Mouse (Mus musculus) hindbrain, embryonic 16.5 days (tissue): ENCODE data around the gene Ppp4c. TPM values are rescaled to one million over a fixed set of nuclear protein-coding genes. Genes with fewer than 3 reads are reported as not detected.
A peak's percentile ranks its signal among the peaks of the same experiment; 100 is the strongest.

Source experiments
- ATAC-seq: fragments of 200-750 bp; cut with Nextera tagmentation; 2 replicates; pipeline ENCODE4 v1.8.0; 2017; ENCODE audit warnings: moderate TSS enrichment, moderate library complexity
- H3K27ac ChIP-seq: fragments of 300-500 bp; sonication (generic); 2 replicates; pipeline ENCODE4 v1.5.1; 2014; ENCODE audit warnings: low read depth, mild to moderate bottlenecking, control low read depth, low read length, moderate library complexity
- H3K27me3 ChIP-seq: fragments of 300-500 bp; sonication (generic); replicated peaks from 2 replicates; pipeline ENCODE4 v1.6.1; 2014; ENCODE audit warnings: low read length; ENCODE audit not compliant: control insufficient read depth, insufficient read depth
- H3K36me3 ChIP-seq: fragments of 300-500 bp; sonication (generic); 2 replicates; pipeline ENCODE4 v1.6.1; 2014; ENCODE audit warnings: mild to moderate bottlenecking, low read length, moderate library complexity, mixed read lengths; ENCODE audit not compliant: control insufficient read depth, insufficient read depth
- H3K4me1 ChIP-seq: fragments of 300-500 bp; sonication (generic); 2 replicates; pipeline ENCODE4 v1.6.1; 2014; ENCODE audit warnings: low read depth, low read length; ENCODE audit not compliant: control insufficient read depth, insufficient read depth
- H3K4me2 ChIP-seq: fragments of 300-500 bp; sonication (generic); 2 replicates; pipeline ENCODE4 v1.6.1; 2014; ENCODE audit warnings: mild to moderate bottlenecking, low read length, control low read depth, moderate library complexity
- H3K4me3 ChIP-seq: fragments of 300-500 bp; sonication (generic); 2 replicates; pipeline ENCODE4 v1.5.1; 2014; ENCODE audit warnings: mild to moderate bottlenecking, low read length, control low read depth, moderate library complexity
- H3K9ac ChIP-seq: fragments of 300-500 bp; sonication (generic); 2 replicates; pipeline ENCODE4 v1.6.1; 2014; ENCODE audit warnings: low read depth, mild to moderate bottlenecking, control low read depth, low read length, moderate library complexity
- H3K9me3 ChIP-seq: fragments of 300-500 bp; sonication (generic); 2 replicates; pipeline ENCODE4 v1.6.1; 2014; ENCODE audit warnings: mild to moderate bottlenecking, low read length, moderate library complexity; ENCODE audit not compliant: control insufficient read depth
- WGBS: fragments of 180-500 bp; shearing (Covaris S2); extraction: QIAGEN DNeasy Blood & Tissue Kit; methylation state at CpG from one replicate; pipeline ENCODE4 v1.1.7; 2014; 5-methylcytosine and 5-hydroxymethylcytosine counted together
- polyA plus RNA-seq: library from polyadenylated mRNA; unstranded; fragments of >200 nt; fragmentation: Nextera tagmentation; extraction: Ambion mirVana; gene quantifications from 2 replicates; pipeline ENCODE4 v1.2.1, GENCODE M21; 2015

Gene Ppp4c
- 157 and 165 TPM in 2 replicates for polyA plus RNA-seq

DNA sequence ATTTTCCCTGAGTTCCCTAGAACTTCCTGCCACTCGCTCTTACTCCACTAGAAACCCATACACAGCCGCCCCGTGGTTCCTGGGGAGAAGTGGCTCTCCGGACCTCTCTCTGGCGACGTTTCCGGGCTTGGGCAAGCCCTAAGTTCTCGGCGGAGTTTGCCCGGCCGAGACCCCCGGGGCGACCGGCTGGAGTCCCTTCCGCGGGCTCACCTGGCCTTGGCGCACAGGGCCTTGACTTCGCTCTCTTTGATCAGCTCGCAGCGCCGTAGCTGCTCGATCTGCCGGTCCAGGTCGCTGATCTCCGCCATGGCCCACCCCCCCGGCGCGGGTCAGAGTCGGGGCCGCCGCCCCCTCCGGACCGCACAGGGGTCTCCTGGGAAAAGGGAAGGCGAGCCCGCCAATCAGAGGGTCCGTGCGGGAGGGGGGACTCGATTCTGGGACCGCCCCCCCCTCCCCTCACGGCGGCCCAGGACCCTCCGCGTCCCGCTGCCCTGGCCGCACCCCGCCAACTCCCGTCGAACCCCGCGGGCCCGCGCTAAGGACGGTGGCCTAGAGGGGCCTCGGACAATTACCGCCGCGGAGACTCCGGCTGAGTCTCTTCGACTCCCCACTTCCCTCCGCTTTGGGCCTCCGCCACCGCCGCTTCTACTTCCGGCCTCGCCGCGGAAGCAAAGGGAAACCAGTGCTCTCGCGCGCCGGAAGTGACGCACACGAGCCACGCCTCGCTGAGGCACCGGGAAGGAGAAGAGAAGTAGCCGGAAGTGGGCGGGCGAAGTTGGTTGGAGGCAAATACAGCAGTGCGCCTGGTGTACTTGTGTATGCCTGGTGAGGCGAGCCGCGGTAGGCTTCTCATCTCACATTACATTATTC lies at the start of gene Ppp4c:
TSS of gene Ppp4c (minus strand) at position 646 of the 870 bp plus-strand sequence.
- Histone ChIP-seq H3K4me2 (peak within 1 kb of the TSS; percentile 83), H3K9ac (peak within 1 kb of the TSS; percentile 87), H3K36me3 (peaks cover 36% of the 10 kb centered on the region), H3K4me3 (peak within 1 kb of the TSS; percentile 89), H3K9me3 (no peaks in the 10 kb centered on the region), H3K27ac (peak within 1 kb of the TSS; percentile 93), H3K27me3 (no peaks in the 10 kb centered on the region), H3K4me1 (peaks cover 32% of the 10 kb centered on the region)
- under 1% methylated on average over 69 of the region's 83 CpGs for WGBS
- peak; percentile 93 for ATAC-seq

GRCm38 (mm10) chr7:126833294-126833693 lies 41.0 kb upstream of the Ppp4c start:
- ATAC-seq: no peak
- H3K4me1 ChIP-seq: peaks cover 6% of the 10 kb centered on the region
- H3K36me3 ChIP-seq: peaks cover 2% of the 10 kb centered on the region; the same call in 1 of the 2 replicates

DNA sequence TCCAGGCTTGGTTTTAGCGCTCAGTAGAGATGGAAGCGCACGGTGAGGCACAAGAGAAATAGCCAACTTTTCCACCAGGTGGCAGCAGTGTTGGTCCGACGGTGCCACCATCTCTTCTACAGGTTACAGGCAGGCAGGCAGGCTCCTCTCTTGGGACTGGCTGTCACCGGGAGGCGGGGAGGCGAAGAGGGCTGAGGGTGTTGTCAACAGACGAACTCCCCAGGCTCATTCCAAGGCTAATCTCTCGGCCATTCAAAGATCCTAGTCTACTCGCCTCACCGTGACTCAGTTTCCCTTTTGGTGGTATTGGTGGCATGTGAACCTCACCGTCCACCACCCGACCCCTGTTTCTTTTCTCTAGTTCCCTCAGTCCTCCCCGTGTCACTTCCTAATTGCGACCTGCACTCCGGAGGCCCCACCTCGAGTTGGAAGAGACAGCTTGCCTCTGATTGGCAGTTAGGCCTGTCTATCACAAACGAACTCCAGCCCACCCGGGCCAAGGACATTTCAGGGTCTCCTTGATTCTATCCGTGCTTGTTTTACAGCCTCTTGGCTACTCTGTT lies 39.8 kb upstream of the Ppp4c start:
- peak overlapping the region; percentile 61 for H3K4me2 ChIP-seq
- H3K9me3 ChIP-seq: no peaks in the 10 kb centered on the region
- peaks cover 6% of the 10 kb centered on the region for H3K4me1 ChIP-seq
- no peaks in the 10 kb centered on the region for H3K27me3 ChIP-seq
- H3K36me3 ChIP-seq: peaks cover 2% of the 10 kb centered on the region; the same call in 1 of the 2 replicates
- H3K4me3 ChIP-seq: peak overlapping the region; percentile 28
- H3K27ac ChIP-seq: peak overlapping the region; percentile 63; the same call in 1 of the 2 replicates
- H3K9ac ChIP-seq: peak overlapping the region; percentile 41; the same call in 1 of the 2 replicates
- 1% methylated on average over 21 of the region's 21 CpGs for WGBS
- ATAC-seq: peak; percentile 78

More at GRCm38 (mm10) chr7:126833294-126833693, 41.0 kb upstream of the Ppp4c start:
- no peak overlapping the region for H3K4me2 ChIP-seq
- H3K9me3 ChIP-seq: no peaks in the 10 kb centered on the region
- H3K9ac ChIP-seq: no peak overlapping the region
- no peaks in the 10 kb centered on the region for H3K27me3 ChIP-seq
- no peak overlapping the region for H3K27ac ChIP-seq
- 90% methylated on average over 1 of the region's 1 CpGs for WGBS
- H3K4me3 ChIP-seq: no peak overlapping the region

DNA sequence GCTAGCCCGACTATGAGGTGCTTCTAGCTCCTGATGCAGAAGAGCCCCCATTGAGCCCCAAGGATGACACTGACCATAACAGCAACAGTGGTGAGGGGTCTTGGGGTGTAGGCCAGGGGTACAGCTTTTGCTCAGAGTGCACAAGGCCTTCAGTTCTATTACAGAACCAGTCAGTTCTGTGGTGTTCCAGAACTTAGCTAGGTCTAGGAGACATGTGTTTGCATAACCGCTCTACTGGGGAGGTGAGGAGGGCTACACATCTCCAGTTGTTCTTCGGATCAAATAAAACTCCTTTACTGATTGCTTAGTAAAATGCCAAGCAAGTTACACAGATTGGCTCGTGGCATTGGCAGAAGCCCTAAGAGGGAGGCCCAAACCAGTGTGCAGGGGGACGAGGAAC lies 39.2 kb upstream of the Ppp4c start, which contains the start of gene 4930451I11Rik:
TSS of gene 4930451I11Rik (minus strand) at position 101 of the 400 bp plus-strand sequence.
- ATAC-seq: peak; percentile 3; the same call in 1 of the 2 replicates

GRCm38 (mm10) chr7:126825952-126826351 lies 33.7 kb upstream of the Ppp4c start:
- no peak overlapping the region for H3K4me3 ChIP-seq

More for the DNA sequence above, 39.2 kb upstream of the Ppp4c start, which contains the start of gene 4930451I11Rik:
- peaks cover 6% of the 10 kb centered on the region for H3K4me1 ChIP-seq
- peak within 1 kb of the TSS; percentile 41 for H3K9ac ChIP-seq
- H3K9me3 ChIP-seq: no peaks in the 10 kb centered on the region
- peaks cover 2% of the 10 kb centered on the region; the same call in 1 of the 2 replicates for H3K36me3 ChIP-seq
- H3K27me3 ChIP-seq: no peaks in the 10 kb centered on the region
- WGBS: 56% methylated on average over 5 of the region's 5 CpGs
- peak within 1 kb of the TSS; percentile 28 for H3K4me3 ChIP-seq
- peak within 1 kb of the TSS; percentile 63; the same call in 1 of the 2 replicates for H3K27ac ChIP-seq
- peak within 1 kb of the TSS; percentile 61 for H3K4me2 ChIP-seq

DNA sequence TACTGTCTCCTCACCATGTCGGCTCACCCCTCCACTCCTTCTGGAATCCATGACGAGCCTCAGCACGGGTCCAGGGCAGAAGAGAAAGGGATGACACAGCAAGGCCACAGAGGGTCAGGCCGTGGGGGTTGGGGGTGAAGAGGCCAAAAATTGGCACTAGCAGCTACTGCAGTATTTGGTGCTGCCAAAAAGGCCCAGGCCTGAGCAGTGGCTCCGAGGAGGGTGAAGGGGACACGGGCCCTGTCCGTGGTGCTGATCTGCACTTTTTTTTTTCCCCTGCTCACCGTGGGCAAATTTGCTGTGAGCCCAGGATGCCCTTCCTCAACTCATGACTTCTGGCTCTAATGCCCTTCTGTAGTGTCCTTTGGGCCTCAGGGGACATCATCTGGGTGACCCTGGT lies 33.1 kb upstream of the Ppp4c start:
- Histone ChIP-seq H3K9me3 (no peaks in the 10 kb centered on the region), H3K9ac (no peak overlapping the region; the same call in 1 of the 2 replicates), H3K4me1 (peaks cover 26% of the 10 kb centered on the region), H3K4me3 (no peak overlapping the region), H3K27ac (no peak overlapping the region), H3K4me2 (peak overlapping the region; percentile 73; the same call in 1 of the 2 replicates), H3K36me3 (peaks cover 2% of the 10 kb centered on the region; the same call in 1 of the 2 replicates), H3K27me3 (no peaks in the 10 kb centered on the region)
- 17% methylated on average over 8 of the region's 8 CpGs for WGBS
- ATAC-seq: no peak

More at GRCm38 (mm10) chr7:126825952-126826351, 33.7 kb upstream of the Ppp4c start:
- Histone ChIP-seq H3K4me2 (no peak overlapping the region), H3K9ac (no peak overlapping the region), H3K4me1 (peaks cover 26% of the 10 kb centered on the region), H3K9me3 (no peaks in the 10 kb centered on the region), H3K27me3 (no peaks in the 10 kb centered on the region), H3K36me3 (peaks cover 2% of the 10 kb centered on the region; the same call in 1 of the 2 replicates), H3K27ac (no peak overlapping the region)
- 85% methylated on average over 5 of the region's 5 CpGs for WGBS
- ATAC-seq: no peak

DNA sequence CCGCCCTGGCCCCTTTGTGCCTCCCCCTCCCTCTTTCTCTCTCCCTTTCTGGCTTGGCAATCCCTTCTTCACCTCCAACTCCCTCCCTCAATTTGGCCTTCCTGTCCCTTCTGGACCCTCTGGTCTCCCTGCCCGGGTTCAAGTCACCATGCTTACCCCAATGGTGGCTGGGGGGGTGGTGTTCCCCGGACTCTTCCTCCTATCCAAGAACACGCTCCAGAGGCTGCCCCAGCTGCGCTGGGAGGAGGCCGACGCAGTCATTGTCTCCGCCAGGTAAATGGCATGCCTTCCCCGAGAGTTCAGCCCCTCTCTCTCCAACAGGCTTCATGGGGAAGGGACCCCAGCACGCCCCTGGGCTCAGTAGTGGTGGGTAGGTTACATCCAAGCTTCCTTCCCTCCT lies 31.6 kb upstream of the Ppp4c start:
- 8% methylated on average over 10 of the region's 10 CpGs for WGBS
- Histone ChIP-seq H3K27me3 (no peaks in the 10 kb centered on the region), H3K9ac (peak overlapping the region; percentile 70), H3K4me1 (peaks cover 26% of the 10 kb centered on the region), H3K4me2 (peak overlapping the region; percentile 73), H3K27ac (peak overlapping the region; percentile 72; the same call in 1 of the 2 replicates), H3K36me3 (peaks cover 2% of the 10 kb centered on the region; the same call in 1 of the 2 replicates), H3K4me3 (peak overlapping the region; percentile 48), H3K9me3 (no peaks in the 10 kb centered on the region)
- ATAC-seq: peak; percentile 11

DNA sequence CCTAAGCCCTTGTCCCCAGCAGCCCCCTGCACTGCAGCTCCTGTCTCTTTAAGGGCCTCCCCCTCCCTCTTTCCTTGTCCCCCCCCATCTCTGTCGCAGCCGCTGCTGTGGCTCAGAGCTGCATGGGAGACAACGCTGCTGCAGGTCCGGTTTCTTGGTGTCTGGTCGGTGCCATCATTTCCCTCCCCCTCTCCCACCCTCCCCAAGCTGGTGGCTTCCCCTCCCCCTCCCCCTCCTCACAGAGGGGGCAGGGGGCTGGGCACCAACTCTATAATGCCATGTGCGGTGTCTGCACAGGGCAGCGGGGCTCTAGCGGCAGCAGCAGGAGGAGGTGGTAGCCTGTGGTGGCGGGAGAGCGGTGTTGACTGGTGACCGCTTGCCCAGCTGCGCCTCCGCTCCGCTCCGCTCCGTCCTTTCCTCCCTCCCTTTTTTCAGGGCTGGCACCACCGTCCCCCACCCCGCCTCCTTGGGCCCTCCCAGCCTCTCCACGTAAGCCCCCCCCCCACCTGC lies 31.0 kb upstream of the Ppp4c start:
- peak overlapping the region; percentile 70 for H3K9ac ChIP-seq
- H3K4me3 ChIP-seq: peak overlapping the region; percentile 48
- peak overlapping the region; percentile 73 for H3K4me2 ChIP-seq
- H3K27ac ChIP-seq: peak overlapping the region; percentile 72
- ATAC-seq: peak; percentile 84
- H3K36me3 ChIP-seq: no peaks in the 10 kb centered on the region
- no peaks in the 10 kb centered on the region for H3K9me3 ChIP-seq
- H3K27me3 ChIP-seq: no peaks in the 10 kb centered on the region
- WGBS: 0% methylated on average over 11 of the region's 19 CpGs
- H3K4me1 ChIP-seq: peaks cover 26% of the 10 kb centered on the region
